Mouse (Mus musculus) olfactory bulb, adult 2 months (tissue): ENCODE measurements around the gene Ttll8.

Experiments used
- CTCF ChIP-seq: fragments of 200-500 bp; IDR thresholded peaks from 2 replicates; pipeline ENCODE4 v1.5.1; 2012; ENCODE audit warnings: low read depth, mild to moderate bottlenecking, low read length, moderate library complexity; ENCODE audit not compliant: insufficient read depth
- POLR2A ChIP-seq: fragments of 200-500 bp; IDR thresholded peaks from 2 replicates; pipeline ENCODE4 v1.6.1; 2012; ENCODE audit warnings: mild to moderate bottlenecking, low read depth, low read length, moderate library complexity; ENCODE audit not compliant: insufficient read depth

- TF ChIP-seq CTCF (no peak), POLR2A (no peak)
Observed at GRCm38 (mm10) chr15:89000367-89000766, 46.1 kb upstream of the Ttll8 start.
